Mouse (Mus musculus) cerebellum, adult 9-10 months (tissue): ENCODE measurements at regions not wholly inside any gene's neighbourhood (a gene's known extent, or its start where the extent isn't known, plus 50 kb on each side); places are given as distances from the start of the nearest gene placed in this dataset.

ENCODE experiments used
- DNase-seq: peaks from one replicate; pipeline ENCODE4 v3.0.0; 2022

DNA sequence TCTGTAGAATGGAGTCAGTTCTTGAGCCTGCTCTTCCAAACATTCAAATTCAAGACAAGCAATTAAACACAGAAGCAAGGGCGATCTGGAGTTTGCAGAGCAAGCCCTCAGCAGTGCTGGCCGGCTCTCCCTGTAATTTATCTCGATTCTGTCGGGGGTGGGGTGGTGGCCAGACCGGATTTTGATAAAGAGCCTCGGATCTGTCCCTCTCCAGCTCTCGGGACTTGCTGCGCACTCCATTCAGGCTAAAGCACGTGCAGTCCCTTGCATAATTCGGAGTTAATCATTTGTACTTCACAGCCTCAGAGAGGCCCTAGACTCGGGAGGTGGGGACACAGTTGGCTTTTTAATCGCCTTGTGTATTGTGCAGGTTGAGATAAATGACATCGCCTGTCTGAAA lies 145.6 kb upstream of the Zfp507 start:
- no peak for DNase-seq

DNA sequence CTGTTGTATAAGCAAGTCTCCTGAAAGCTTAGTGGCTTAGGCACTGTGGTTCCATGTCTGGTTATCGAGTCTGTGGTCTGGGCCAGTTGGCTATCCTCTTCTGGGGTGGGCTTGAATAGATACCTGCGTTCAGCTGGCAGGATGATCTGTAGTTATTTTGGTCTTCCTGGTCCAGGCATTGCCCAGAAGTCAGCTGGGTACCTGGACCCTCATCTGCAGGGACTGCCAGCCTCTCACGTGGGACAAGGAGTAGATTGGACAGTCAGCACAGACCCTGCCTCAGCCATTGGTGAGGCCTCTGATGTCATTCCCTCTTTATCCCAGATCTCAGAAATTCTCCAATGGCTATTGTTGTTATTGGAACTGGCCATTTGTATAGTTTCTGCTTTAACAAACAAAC lies 138.3 kb upstream of the Zfp507 start:
- DNase-seq = no peak

GRCm38 (mm10) chr7:35938123-35938869 lies 135.5 kb upstream of the Zfp507 start:
- DNase-seq = no peak

DNA sequence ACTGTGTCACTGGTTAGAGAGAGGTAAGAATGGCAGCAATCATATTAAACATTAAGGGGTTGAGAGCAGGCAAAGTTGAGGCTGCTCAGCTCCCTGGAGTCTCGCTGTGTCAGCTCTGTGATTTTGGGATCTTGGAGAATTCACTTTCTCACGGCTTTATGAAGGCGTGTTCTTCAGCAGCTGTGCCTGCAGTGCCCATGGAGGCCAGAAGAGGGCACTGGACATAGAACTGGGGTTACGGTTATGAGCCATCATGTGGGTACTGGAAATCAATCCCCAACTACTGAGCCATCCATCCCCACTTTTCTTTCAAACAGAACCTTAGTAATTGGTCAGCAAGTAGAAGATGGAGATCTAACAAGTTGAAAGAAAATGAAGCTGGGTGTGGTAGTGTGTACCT lies 123.9 kb upstream of the Zfp507 start:
- DNase-seq = no peak

DNA sequence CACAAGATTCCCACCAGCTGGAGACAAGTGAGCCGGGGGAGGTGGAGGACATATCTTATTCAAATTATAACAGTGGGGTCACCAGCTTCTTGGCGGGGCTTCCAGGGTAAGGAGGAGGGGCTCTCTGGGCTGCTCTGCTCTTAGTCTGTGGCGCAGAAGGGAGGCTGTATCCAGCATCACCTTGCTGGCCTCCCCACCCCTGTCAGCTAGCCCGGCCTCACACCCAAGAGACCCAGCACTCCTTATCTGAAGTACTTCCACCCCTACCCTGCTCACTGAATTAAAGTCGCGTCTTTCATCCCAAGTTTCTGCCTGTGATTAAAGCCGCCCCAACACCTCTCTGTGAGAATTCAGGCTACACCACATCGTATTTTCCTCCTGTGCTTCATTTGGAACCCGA lies 119.8 kb upstream of the Zfp507 start:
- no peak for DNase-seq

- DNase-seq = no peak
These were observed 118.1 kb upstream of the Zfp507 start for GRCm38 (mm10) chr7:35920884-35921283.

DNA sequence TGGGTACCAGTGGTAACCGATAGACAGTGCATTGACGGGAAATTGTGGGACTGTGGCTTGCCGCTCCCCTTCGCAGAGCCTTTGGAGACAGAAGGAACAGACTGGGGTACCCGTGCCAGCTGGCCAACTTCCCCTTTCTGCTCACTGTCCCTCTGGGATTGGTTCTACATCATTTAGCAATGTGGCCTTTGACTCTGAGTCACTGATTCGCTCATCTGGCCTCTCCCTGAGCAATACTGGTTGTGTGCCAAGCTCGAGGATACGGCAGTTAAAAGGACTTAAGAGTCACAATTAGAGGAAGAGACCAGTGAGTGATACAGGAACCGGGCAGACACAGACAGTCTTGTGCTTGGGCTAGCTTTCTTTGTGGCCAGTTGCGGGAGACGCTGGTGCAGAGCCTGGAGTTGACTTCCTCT lies 117.4 kb upstream of the Zfp507 start:
- no peak for DNase-seq

DNA sequence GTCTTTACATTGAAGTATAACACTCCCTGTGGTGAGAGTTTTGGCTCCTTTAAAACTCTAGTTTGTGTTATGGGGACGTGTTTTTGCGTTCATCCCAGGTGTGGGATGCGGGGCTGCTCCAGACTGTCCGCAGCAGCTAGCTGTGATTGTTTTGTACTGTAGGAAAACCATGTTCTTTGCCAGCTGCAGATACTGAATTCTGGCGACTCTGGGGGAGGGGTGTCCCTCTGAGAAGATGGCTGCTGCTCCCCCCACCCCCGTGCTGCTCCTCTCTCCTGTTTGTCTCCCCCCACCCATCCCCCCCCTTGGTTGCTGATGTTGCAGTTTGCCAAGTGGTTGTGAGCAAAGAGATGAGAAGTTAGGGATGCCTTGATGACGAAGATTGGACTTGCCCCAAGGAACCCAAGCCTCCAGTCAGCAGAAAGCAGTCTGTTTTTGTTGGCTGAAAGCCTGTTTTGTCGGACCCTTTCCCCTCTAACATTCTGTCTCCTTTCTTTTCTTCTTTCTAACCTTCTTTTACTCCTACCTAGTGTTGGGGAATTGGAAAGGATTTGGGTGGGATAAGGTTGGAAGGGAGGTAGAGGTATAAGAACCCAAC lies 107.4 kb upstream of the Zfp507 start:
- DNase-seq = no peak

DNA sequence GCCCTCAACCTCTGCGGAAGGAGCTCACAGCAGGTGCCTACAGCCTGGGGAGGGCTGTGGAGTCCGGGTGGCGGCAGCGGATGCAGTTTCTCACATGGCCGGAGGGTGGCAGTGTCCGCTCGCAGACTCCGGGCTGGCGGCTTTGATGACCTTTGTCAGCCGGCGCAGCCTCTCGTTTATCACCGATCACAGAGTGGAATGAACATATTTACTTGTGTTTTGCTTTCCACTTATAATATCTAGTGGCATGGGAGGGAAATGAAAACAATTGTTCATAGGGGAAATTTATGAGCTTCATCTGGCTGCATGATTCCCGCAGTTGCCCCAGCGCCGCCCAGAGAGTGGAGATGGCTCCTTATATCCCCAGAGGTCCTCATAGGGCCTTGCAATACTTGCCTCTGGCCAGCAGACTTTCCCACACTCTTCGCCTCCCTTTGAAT lies 99.2 kb upstream of the Zfp507 start:
- DNase-seq = peak; percentile 67

- no peak for DNase-seq
These were observed 96.1 kb upstream of the Zfp507 start for GRCm38 (mm10) chr7:35898701-35899445.

DNA sequence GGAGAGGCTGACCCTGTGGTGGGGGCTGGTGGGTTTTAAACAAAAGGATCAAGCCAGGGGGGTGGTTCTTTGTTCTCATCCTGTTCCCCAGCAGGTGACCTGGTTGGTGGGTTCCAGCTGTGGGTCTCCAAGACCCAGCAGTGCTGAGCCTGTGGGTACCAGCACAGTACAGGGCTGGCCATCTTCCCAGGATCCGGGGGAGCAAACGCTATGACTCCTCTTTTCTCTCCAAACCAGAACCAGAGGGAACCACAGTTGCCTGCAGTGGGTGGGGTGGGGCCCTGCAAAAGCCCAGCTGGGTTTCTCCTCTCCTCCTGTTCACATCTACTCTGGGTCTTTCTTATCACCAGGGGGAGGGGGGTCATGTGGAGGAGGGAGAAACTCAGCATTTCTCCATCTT lies 90.5 kb upstream of the Zfp507 start:
- DNase-seq = no peak

GRCm38 (mm10) chr7:35886051-35886450 lies 83.2 kb upstream of the Zfp507 start:
- no peak for DNase-seq

- peak; percentile 25 for DNase-seq
These were observed 77.0 kb upstream of the Zfp507 start for GRCm38 (mm10) chr7:35879755-35880304.

DNA sequence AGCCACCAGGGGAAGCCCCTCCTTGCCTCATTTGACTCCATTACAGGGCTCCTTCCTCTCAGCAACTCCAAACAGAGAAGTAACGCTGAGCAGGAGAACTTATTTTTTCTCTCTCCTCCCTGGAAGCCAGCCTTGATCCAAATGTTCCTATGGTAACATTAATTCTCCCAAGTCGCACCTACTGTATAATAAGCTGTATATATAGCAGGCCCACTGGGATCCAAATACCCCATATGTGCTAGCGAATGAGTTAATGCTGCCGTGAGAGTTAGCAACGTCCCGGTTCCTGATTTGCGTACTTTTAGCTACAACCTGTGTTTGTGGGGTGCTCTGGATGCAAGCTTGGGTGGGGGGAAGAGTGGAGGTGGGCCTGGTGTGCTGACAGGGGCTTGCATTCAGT lies 75.4 kb upstream of the Zfp507 start:
- no peak for DNase-seq

GRCm38 (mm10) chr7:35861049-35861448 lies 58.2 kb upstream of the Zfp507 start:
- DNase-seq = no peak

GRCm38 (mm10) chr7:35859601-35860000 lies 56.8 kb upstream of the Zfp507 start:
- DNase-seq = no peak

DNA sequence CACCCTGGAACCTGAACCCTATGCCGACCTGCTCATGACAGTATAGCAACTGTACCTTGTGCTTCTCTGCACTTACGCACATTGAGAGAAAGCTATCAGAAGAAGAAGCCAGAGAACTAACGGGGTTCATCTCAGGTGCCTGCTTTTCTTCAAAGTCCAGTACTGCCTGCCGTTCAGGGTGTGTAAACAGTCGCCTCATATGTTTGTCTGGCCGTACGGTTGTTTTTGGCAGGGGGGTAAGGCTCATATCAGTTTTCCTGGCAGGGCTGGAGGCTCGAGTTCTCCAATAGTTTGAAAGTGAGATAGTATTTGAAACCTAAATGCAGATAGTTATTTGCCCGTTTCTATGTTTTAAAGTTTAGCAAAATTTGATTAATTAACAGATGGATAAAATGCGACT lies 54.9 kb upstream of the Zfp507 start:
- no peak for DNase-seq
